8 mouse cellular contexts compared by ENCODE assay signal in genomic region chr7:55849948-55850571, GRCm38 (mm10). TPM values are rescaled to one million over a fixed set of nuclear protein-coding genes. Genes with fewer than 3 reads are reported as not detected.
A peak's percentile ranks its signal among the peaks of the same experiment; 100 is the strongest.
DNase-seq lines count a peak whose midpoint lies in the region; ATAC-seq and TF ChIP-seq lines count a peak whose summit lies in the region.

No protein-coding gene starts in this region.

- 30% methylated on average over 14 of the region's 14 CpGs for WGBS in forebrain, embryonic 10.5 days
- WGBS in midbrain, embryonic 16.5 days = 8% methylated on average over 14 of the region's 14 CpGs

- no peaks in the 10 kb centered on the region for H3K27me3 ChIP-seq in forebrain, embryonic 10.5 days (ENCODE audit: poor library complexity, severe bottlenecking)
- H3K27me3 ChIP-seq in midbrain, embryonic 16.5 days (ENCODE audit: control insufficient read depth, insufficient read depth, low read depth, low read length) = no peaks in the 10 kb centered on the region

- H3K36me3 ChIP-seq in forebrain, embryonic 10.5 days (replicated peaks) = peaks cover 10% of the 10 kb centered on the region
- H3K36me3 ChIP-seq in midbrain, embryonic 16.5 days (ENCODE audit: control insufficient read depth, insufficient read depth, low read length) = no peaks in the 10 kb centered on the region

- no peaks in the 10 kb centered on the region for H3K9me3 ChIP-seq in forebrain, embryonic 10.5 days
- H3K9me3 ChIP-seq in midbrain, embryonic 16.5 days (replicated peaks; ENCODE audit: control insufficient read depth, low read length, poor library complexity, severe bottlenecking) = no peaks in the 10 kb centered on the region

- ATAC-seq in midbrain, embryonic 16.5 days = peak; percentile 65

- H3K9ac ChIP-seq in midbrain, embryonic 16.5 days (ENCODE audit: low read depth, low read length) = peak overlapping the region; percentile 61

- H3K4me1 ChIP-seq in forebrain, embryonic 10.5 days = peaks cover 29% of the 10 kb centered on the region
- peaks cover 13% of the 10 kb centered on the region for H3K4me1 ChIP-seq in midbrain, embryonic 16.5 days (ENCODE audit: control insufficient read depth, insufficient read depth, low read length)

- no peak for TF ChIP-seq CTCF in layer of hippocampus, adult 2 months (conservative IDR thresholded peaks at IDR 0.05)

- peak overlapping the region; percentile 26 for H3K4me3 ChIP-seq in forebrain, embryonic 10.5 days
- peak overlapping the region; percentile 0; the same call in 1 of the 2 replicates for H3K4me3 ChIP-seq in layer of hippocampus, adult 2 months
- H3K4me3 ChIP-seq in midbrain, embryonic 16.5 days (ENCODE audit: low read depth, low read length) = peak overlapping the region; percentile 8; the same call in 1 of the 2 replicates

- peak overlapping the region; percentile 40 for H3K4me2 ChIP-seq in midbrain, embryonic 16.5 days (ENCODE audit: low read length)

- DNase-seq in heart, adult 11 months = peak; percentile 80
- DNase-seq in heart, adult 18-20 months = no peak
- DNase-seq in forebrain, embryonic 10.5 days (ENCODE audit: extremely low spot score, low spot score) = peak; percentile 24
- peak; percentile 80 to 87 for DNase-seq in layer of hippocampus, adult 2 months (ENCODE audit: low spot score in 2 of 2)
- no peak for DNase-seq in cerebellum, adult 18-20 months
- DNase-seq in urinary bladder, adult 2 months (ENCODE audit: low spot score) = no peak
- no peak for DNase-seq in B cell, adult 2 months

- peak overlapping the region; percentile 77 for H3K27ac ChIP-seq in forebrain, embryonic 10.5 days
- H3K27ac ChIP-seq in layer of hippocampus, adult 2 months = peak overlapping the region; percentile 98
- peak overlapping the region; percentile 62 for H3K27ac ChIP-seq in midbrain, embryonic 16.5 days (ENCODE audit: low read length)

RNA-seq across cellular contexts. Expression of gene Cyfip1, which starts 8.5 kb away (rescaled TPM):
- total RNA-seq in heart, adult 18-20 months (2021) = 10 to 100 TPM; 29.6 to 35.5 TPM
- 87.6 and 88.4 TPM in 2 replicates for polyA plus RNA-seq in forebrain, embryonic 10.5 days (2016; fragmentation: Nextera tagmentation; extraction: Ambion mirVana)
- 100 to 1,000 TPM; 117 to 130 TPM for total RNA-seq in layer of hippocampus, adult 2 months (2021)
- 43.1 and 44.1 TPM in 2 replicates for polyA plus RNA-seq in midbrain, embryonic 16.5 days (2015; fragmentation: Nextera tagmentation; extraction: Ambion mirVana)
- polyA plus RNA-seq in urinary bladder, adult 2 months (2012; rRNA removed) = 38.8 and 48.5 TPM in 2 replicates

RNA-seq across cellular contexts. Expression of gene Tubgcp5, which starts 56.1 kb away (rescaled TPM):
- total RNA-seq in heart, adult 18-20 months (2021) = 1 to 10 TPM; 8.0 to 9.3 TPM
- polyA plus RNA-seq in forebrain, embryonic 10.5 days (2016; fragmentation: Nextera tagmentation; extraction: Ambion mirVana) = 33.5 and 36.2 TPM in 2 replicates
- total RNA-seq in layer of hippocampus, adult 2 months (2021) = 10 to 100 TPM; 29.5 to 32.9 TPM
- 39.7 and 42.9 TPM in 2 replicates for polyA plus RNA-seq in midbrain, embryonic 16.5 days (2015; fragmentation: Nextera tagmentation; extraction: Ambion mirVana)
- polyA plus RNA-seq in urinary bladder, adult 2 months (2012; rRNA removed) = 14.7 and 14.8 TPM in 2 replicates

Comparison
In these comparisons a context has a peak if more than half of its experiments do, and no peak if none do; other contexts are left out.
1. DNase-seq: peak in heart, adult 11 months (single experiment), forebrain, embryonic 10.5 days (single experiment) and layer of hippocampus, adult 2 months (2 of 2); none in heart, adult 18-20 months (0 of 2), cerebellum, adult 18-20 months (0 of 2), urinary bladder, adult 2 months (single experiment) and B cell, adult 2 months (0 of 2).
2. Peak in every context shown above with its lines, with median percentiles within 50 percentile points of each other: H3K27ac ChIP-seq and H3K4me3 ChIP-seq.